In genomic region chr12:70937571-70938384, GRCm38 (mm10) we compare ENCODE assay signal across 7 mouse cellular contexts. TPM values are rescaled to one million over a fixed set of nuclear protein-coding genes. Genes with fewer than 3 reads are reported as not detected.
DNase-seq lines count a peak whose midpoint lies in the region; ATAC-seq lines count a peak whose summit lies in the region.

Gene Actr10 (plus strand): TSS chr12:70937857.

- H3K27me3 ChIP-seq in intestine, embryonic 15.5 days (replicated peaks): no peaks in the 10 kb centered on the region
- H3K27me3 ChIP-seq in midbrain, embryonic 10.5 days (ENCODE audit: low read depth, poor library complexity, severe bottlenecking): no peaks in the 10 kb centered on the region

- no peaks in the 10 kb centered on the region for H3K4me1 ChIP-seq in intestine, embryonic 15.5 days (replicated peaks)
- peaks cover 13% of the 10 kb centered on the region for H3K4me1 ChIP-seq in midbrain, embryonic 10.5 days

- peak; percentile 97 for ATAC-seq in intestine, embryonic 15.5 days

- intact Hi-C loops in gastrocnemius, postnatal 36 days (cut with DNase I): no loop called here
- intact Hi-C loops in left cerebral cortex, postnatal 25 days (cut with DNase I): no loop called here

- no peaks in the 10 kb centered on the region for H3K36me3 ChIP-seq in intestine, embryonic 15.5 days
- H3K36me3 ChIP-seq in midbrain, embryonic 10.5 days: peaks cover 22% of the 10 kb centered on the region

- H3K9me3 ChIP-seq in intestine, embryonic 15.5 days: no peaks in the 10 kb centered on the region
- no peaks in the 10 kb centered on the region for H3K9me3 ChIP-seq in midbrain, embryonic 10.5 days (replicated peaks)

- peak; percentile 94 for DNase-seq in adrenal gland, adult 18-20 months (ENCODE audit: low spot score in 2 of 2)
- peak; percentile 95 for DNase-seq in embryo, embryonic 11 days
- DNase-seq in gastrocnemius, postnatal 36 days: peak; percentile 89 to 94
- DNase-seq in left cerebral cortex, postnatal 25 days (ENCODE audit: low spot score in 2 of 2): peak; percentile 93 to 94
- DNase-seq in midbrain, embryonic 10.5 days (ENCODE audit: low spot score): peak; percentile 94
- peak; percentile 95 for DNase-seq in right cerebral cortex, postnatal 4 days

- H3K4me3 ChIP-seq in intestine, embryonic 15.5 days (replicated peaks): peak within 1 kb of the TSS; percentile 85
- H3K4me3 ChIP-seq in midbrain, embryonic 10.5 days: peak within 1 kb of the TSS; percentile 90

- peak within 1 kb of the TSS; percentile 90 for H3K27ac ChIP-seq in intestine, embryonic 15.5 days
- peak within 1 kb of the TSS; percentile 92 for H3K27ac ChIP-seq in midbrain, embryonic 10.5 days (replicated peaks)

- peak within 1 kb of the TSS; percentile 88 for H3K9ac ChIP-seq in intestine, embryonic 15.5 days

- H3K4me2 ChIP-seq in intestine, embryonic 15.5 days (replicated peaks): peak within 1 kb of the TSS; percentile 65

- whole genome bisulfite sequencing in intestine, embryonic 15.5 days: under 1% methylated on average over 59 of the region's 59 CpGs
- under 1% methylated on average over 59 of the region's 59 CpGs for WGBS in midbrain, embryonic 10.5 days

RNA-seq across cellular contexts. Expression of gene Actr10, which starts in this region (rescaled TPM):
- 100 to 1,000 TPM; 173 to 207 TPM for total RNA-seq in adrenal gland, adult 18-20 months (2021)
- 10 to 100 TPM; 88.1 to 92.1 TPM for total RNA-seq in gastrocnemius, postnatal 36 days (2021)
- polyA plus RNA-seq in intestine, embryonic 15.5 days (2015; fragmentation: Nextera tagmentation; extraction: Ambion mirVana): 192 and 223 TPM in 2 replicates
- 100 to 1,000 TPM; 171 to 190 TPM for total RNA-seq in left cerebral cortex, postnatal 25 days (2021)
- 225 and 228 TPM in 2 replicates for polyA plus RNA-seq in midbrain, embryonic 10.5 days (2016; fragmentation: Nextera tagmentation; extraction: Ambion mirVana)

Comparison
In these comparisons a context has a peak if more than half of its experiments do, and no peak if none do; other contexts are left out.
1. Peak in every context shown above with its lines: DNase-seq, ATAC-seq, H3K4me3 ChIP-seq and H3K27ac ChIP-seq.